Mouse (Mus musculus): Measurements from ENCODE around the gene Zc3h12b. TPM values are rescaled to one million over a fixed set of nuclear protein-coding genes. Genes with fewer than 3 reads are reported as not detected.
A peak's percentile ranks its signal among the peaks of the same experiment; 100 is the strongest.

Zc3h12b gene
- total and polyA plus RNA-seq, 3 experiments = 0.04 to 0.16 TPM; not detected in 1

- TF ChIP-seq GABPA (IDR thresholded peaks at IDR 0.05; ENCODE audit: insufficient replicate concordance, low read depth, low read length) (no peak), ZC3H11A (IDR thresholded peaks at IDR 0.05; ENCODE audit: low read depth, low read length) (no peak), TBP (conservative IDR thresholded peaks at IDR 0.05; ENCODE audit: low read depth, low read length) (peak; percentile 56; the same call in 1 of the 2 replicates), POLR2A (IDR thresholded peaks at IDR 0.05; ENCODE audit: low read depth, low read length) (peak; percentile 64), CTCF (conservative IDR thresholded peaks at IDR 0.05 in 1 of 2, IDR thresholded peaks at IDR 0.05 in 1 of 2; ENCODE audit: low read depth in 2 of 2, low read length in 2 of 2) (peak in 1 of 2 experiments; percentile 31; a peak in 2 of 4 replicates), RAD21 (IDR thresholded peaks at IDR 0.05; ENCODE audit: low read depth, low read length) (no peak), MEF2A (IDR thresholded peaks at IDR 0.05; ENCODE audit: borderline replicate concordance, low read depth, low read length) (no peak)
These were observed 256.5 kb downstream of the Zc3h12b start (continued) for GRCm38 (mm10) chrX:95967847-95968593.

DNA sequence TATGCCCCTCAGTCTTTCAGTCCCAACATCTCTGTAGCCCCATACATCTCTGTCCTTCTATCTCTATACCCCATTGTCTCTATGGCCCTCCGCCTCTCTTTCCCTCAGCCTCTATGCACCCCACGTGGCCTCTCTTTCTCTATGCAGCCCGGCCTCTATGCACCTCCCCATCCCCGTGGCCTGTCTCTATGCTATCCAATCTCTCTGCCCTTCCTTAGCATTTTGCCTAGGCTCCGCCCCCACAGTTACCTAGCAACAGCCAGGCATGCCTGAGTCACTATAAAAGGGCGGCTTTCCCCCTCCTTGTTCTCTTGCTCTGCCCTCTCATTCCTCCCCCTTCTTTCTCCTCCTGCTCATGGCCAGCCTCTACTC is 257.1 kb downstream of the Zc3h12b start:
- H3K9me3 ChIP-seq (replicated peaks; ENCODE audit: low read length) = no peaks in the 10 kb centered on the region
- peak overlapping the region; percentile 88 for H3K27ac ChIP-seq (ENCODE audit: insufficient read depth, low read depth)
- peaks cover 0 to 29% of the 10 kb centered on the region in 2 experiments; a peak in 2 of 4 replicates for H3K4me1 ChIP-seq (ENCODE audit: control insufficient read depth in 1 of 2, insufficient read depth in 2 of 2)
- H3K79me2 ChIP-seq (replicated peaks; ENCODE audit: control insufficient read depth, extremely low read depth, insufficient read depth, poor library complexity, severe bottlenecking) = no peaks in the 10 kb centered on the region
- H3K4me2 ChIP-seq (ENCODE audit: insufficient read depth, low read depth, poor library complexity, severe bottlenecking) = peak overlapping the region; percentile 63
- H3K27me3 ChIP-seq (replicated peaks) = no peaks in the 10 kb centered on the region
- H3K9ac ChIP-seq (ENCODE audit: insufficient read depth, low read depth) = peak overlapping the region; percentile 94
- peak overlapping the region; percentile 60 to 87 (median 61) for H3K4me3 ChIP-seq (replicated peaks in 1 of 3; ENCODE audit: low read depth in 2 of 3, low read length in 2 of 3, poor library complexity in 1 of 3)
- no peaks in the 10 kb centered on the region for H3K36me3 ChIP-seq (replicated peaks in 1 of 2; ENCODE audit: control insufficient read depth in 1 of 2, insufficient read depth in 1 of 2, low read length in 1 of 2)
- in situ Hi-C loops (cut with MboI; ENCODE audit: low pct_ligation_motif_present, low pct_unique_long_range_greater_than_20kb, low sequenced_read_pairs) = no loop called here
- DNase-seq (ENCODE audit: extremely low read depth) = peak; percentile 95
- dilution Hi-C loops (cut with MboI; ENCODE audit: extremely low pct_ligation_motif_present, extremely low pct_unique_long_range_greater_than_20kb, low sequenced_read_pairs) = no loop called here
- TF ChIP-seq SMC3 (IDR thresholded peaks at IDR 0.05; ENCODE audit: low read depth, low read length) = no peak
- TF ChIP-seq CHD2 (IDR thresholded peaks at IDR 0.05; ENCODE audit: low read length) = no peak
- no peak for TF ChIP-seq HCFC1 (IDR thresholded peaks at IDR 0.05; ENCODE audit: low read depth, low read length)
- TF ChIP-seq ETS1 (conservative IDR thresholded peaks at IDR 0.05; ENCODE audit: low read depth, low read length) = no peak
- TF ChIP-seq RCOR1 (conservative IDR thresholded peaks at IDR 0.05; ENCODE audit: low read depth, low read length) = no peak
- no peak for TF ChIP-seq ZKSCAN1 (IDR thresholded peaks at IDR 0.05; ENCODE audit: borderline replicate concordance, low read depth, low read length)
- TF ChIP-seq ZNF384 (IDR thresholded peaks at IDR 0.05; ENCODE audit: low read depth, low read length) = no peak
- no peak for TF ChIP-seq JUND (conservative IDR thresholded peaks at IDR 0.05; ENCODE audit: low read depth, low read length)
- no peak for TF ChIP-seq CTCF (conservative IDR thresholded peaks at IDR 0.05 in 1 of 2, IDR thresholded peaks at IDR 0.05 in 1 of 2; ENCODE audit: low read depth in 2 of 2, low read length in 2 of 2)
- TF ChIP-seq MXI1 (IDR thresholded peaks at IDR 0.05; ENCODE audit: low read depth, low read length) = peak; percentile 77; the same call in 1 of the 2 replicates
- 0 out of 2 replicates have a peak, but pooled peaks have one; percentile 22 for TF ChIP-seq USF2 (conservative IDR thresholded peaks at IDR 0.05; ENCODE audit: low read depth, low read length)
- TF ChIP-seq PAX5 (IDR thresholded peaks at IDR 0.05; ENCODE audit: low read length) = no peak
- no peak for TF ChIP-seq RAD21 (IDR thresholded peaks at IDR 0.05; ENCODE audit: low read depth, low read length)
- peak; percentile 40; the same call in 1 of the 2 replicates for TF ChIP-seq NELFE (IDR thresholded peaks at IDR 0.05; ENCODE audit: low read depth, low read length)
- no peak for TF ChIP-seq MEF2A (IDR thresholded peaks at IDR 0.05; ENCODE audit: borderline replicate concordance, low read depth, low read length)
- no peak for TF ChIP-seq E2F4 (IDR thresholded peaks at IDR 0.05; ENCODE audit: insufficient replicate concordance, low read depth, low read length)
- TF ChIP-seq ZC3H11A (IDR thresholded peaks at IDR 0.05; ENCODE audit: low read depth, low read length) = no peak
- TF ChIP-seq TCF12 (IDR thresholded peaks at IDR 0.05; ENCODE audit: low read depth, low read length) = peak; percentile 51; the same call in 1 of the 2 replicates
- peak; percentile 90; the same call in 1 of the 2 replicates for TF ChIP-seq TBP (conservative IDR thresholded peaks at IDR 0.05; ENCODE audit: low read depth, low read length)
- TF ChIP-seq NRF1 (IDR thresholded peaks at IDR 0.05; ENCODE audit: low read depth, low read length) = no peak
- no peak for TF ChIP-seq ELF1 (IDR thresholded peaks at IDR 0.05; ENCODE audit: low read depth, low read length)
- no peak for TF ChIP-seq JUN (IDR thresholded peaks at IDR 0.05; ENCODE audit: insufficient read depth, low read depth, low read length)
- TF ChIP-seq MAZ (IDR thresholded peaks at IDR 0.05; ENCODE audit: low read depth, low read length) = no peak
- peak; percentile 83 for TF ChIP-seq MAX (IDR thresholded peaks at IDR 0.05; ENCODE audit: low read length)
- peak; percentile 55; the same call in 1 of the 2 replicates for TF ChIP-seq POLR2A (IDR thresholded peaks at IDR 0.05; ENCODE audit: low read depth, low read length)
- no peak for TF ChIP-seq EP300 (IDR thresholded peaks at IDR 0.05; ENCODE audit: low read length)
- TF ChIP-seq ZMIZ1 (IDR thresholded peaks at IDR 0.05; ENCODE audit: low read depth, low read length) = 0 out of 2 replicates have a peak, but pooled peaks have one; percentile 32
- TF ChIP-seq CHD1 (IDR thresholded peaks at IDR 0.05; ENCODE audit: low read depth, low read length) = no peak
- TF ChIP-seq SIN3A (IDR thresholded peaks at IDR 0.05; ENCODE audit: low read length) = no peak
- TF ChIP-seq POLR2AphosphoS2 (IDR thresholded peaks at IDR 0.05; ENCODE audit: low read depth, low read length) = no peak
- no peak for TF ChIP-seq MAFK (IDR thresholded peaks at IDR 0.05; ENCODE audit: insufficient replicate concordance, low read length)
- no peak for TF ChIP-seq UBTF (IDR thresholded peaks at IDR 0.05; ENCODE audit: low read depth, low read length)
- no peak for TF ChIP-seq BHLHE40 (IDR thresholded peaks at IDR 0.05; ENCODE audit: low read depth, low read length)
- TF ChIP-seq KAT2A (IDR thresholded peaks at IDR 0.05; ENCODE audit: insufficient replicate concordance, low read length) = no peak
